Mouse (Mus musculus) liver, embryonic 15.5 days (tissue): ENCODE measurements around the gene Daglb. TPM values are rescaled to one million over a fixed set of nuclear protein-coding genes. Genes with fewer than 3 reads are reported as not detected.
A peak's percentile ranks its signal among the peaks of the same experiment; 100 is the strongest.

Source experiments
- ATAC-seq: fragments of 200-750 bp; cut with Nextera tagmentation; 2 replicates; pipeline ENCODE4 v1.8.0; 2017; ENCODE audit warnings: moderate number of reproducible peaks, mild to moderate bottlenecking, moderate library complexity; ENCODE audit not compliant: insufficient read depth
- H3K27ac ChIP-seq: fragments of 300-500 bp; sonication (generic); replicated peaks from 2 replicates; pipeline ENCODE4 v1.5.1; 2015; ENCODE audit warnings: mild to moderate bottlenecking, inconsistent platforms
- H3K27me3 ChIP-seq: fragments of 300-500 bp; sonication (generic); 2 replicates; pipeline ENCODE4 v1.6.1; 2015; ENCODE audit warnings: mild to moderate bottlenecking, inconsistent platforms
- H3K36me3 ChIP-seq: fragments of 300-500 bp; sonication (generic); replicated peaks from 2 replicates; pipeline ENCODE4 v1.6.1; 2015; ENCODE audit warnings: moderate library complexity, mild to moderate bottlenecking, inconsistent platforms
- H3K4me1 ChIP-seq: fragments of 300-500 bp; sonication (generic); replicated peaks from 2 replicates; pipeline ENCODE4 v1.6.1; 2015; ENCODE audit warnings: inconsistent platforms
- H3K4me2 ChIP-seq: fragments of 300-500 bp; sonication (generic); 2 replicates; pipeline ENCODE4 v1.6.1; 2015; ENCODE audit warnings: moderate library complexity, mild to moderate bottlenecking, inconsistent platforms
- H3K4me3 ChIP-seq: fragments of 300-500 bp; sonication (generic); replicated peaks from 2 replicates; pipeline ENCODE4 v1.5.1; 2015; ENCODE audit warnings: mild to moderate bottlenecking, inconsistent platforms
- H3K9ac ChIP-seq: fragments of 300-500 bp; sonication (generic); 2 replicates; pipeline ENCODE4 v1.6.1; 2015; ENCODE audit warnings: moderate library complexity, mild to moderate bottlenecking, inconsistent platforms
- H3K9me3 ChIP-seq: fragments of 300-500 bp; sonication (generic); replicated peaks from 2 replicates; pipeline ENCODE4 v1.6.1; 2016; ENCODE audit warnings: inconsistent platforms
- WGBS: fragments of 180-500 bp; shearing (Covaris S2); methylation state at CpG from one replicate; pipeline ENCODE4 v1.1.7; 2015; ENCODE audit warnings: mixed read lengths; ENCODE audit not compliant: insufficient replicate concordance; 5-methylcytosine and 5-hydroxymethylcytosine counted together
- polyA plus RNA-seq: library from polyadenylated mRNA; unstranded; fragments of >200 nt; fragmentation: Nextera tagmentation; extraction: Ambion mirVana; gene quantifications from 2 replicates; pipeline ENCODE4 v1.2.1, GENCODE M21; 2015

Gene Daglb
- polyA plus RNA-seq = 8.3 and 9.3 TPM in 2 replicates

DNA sequence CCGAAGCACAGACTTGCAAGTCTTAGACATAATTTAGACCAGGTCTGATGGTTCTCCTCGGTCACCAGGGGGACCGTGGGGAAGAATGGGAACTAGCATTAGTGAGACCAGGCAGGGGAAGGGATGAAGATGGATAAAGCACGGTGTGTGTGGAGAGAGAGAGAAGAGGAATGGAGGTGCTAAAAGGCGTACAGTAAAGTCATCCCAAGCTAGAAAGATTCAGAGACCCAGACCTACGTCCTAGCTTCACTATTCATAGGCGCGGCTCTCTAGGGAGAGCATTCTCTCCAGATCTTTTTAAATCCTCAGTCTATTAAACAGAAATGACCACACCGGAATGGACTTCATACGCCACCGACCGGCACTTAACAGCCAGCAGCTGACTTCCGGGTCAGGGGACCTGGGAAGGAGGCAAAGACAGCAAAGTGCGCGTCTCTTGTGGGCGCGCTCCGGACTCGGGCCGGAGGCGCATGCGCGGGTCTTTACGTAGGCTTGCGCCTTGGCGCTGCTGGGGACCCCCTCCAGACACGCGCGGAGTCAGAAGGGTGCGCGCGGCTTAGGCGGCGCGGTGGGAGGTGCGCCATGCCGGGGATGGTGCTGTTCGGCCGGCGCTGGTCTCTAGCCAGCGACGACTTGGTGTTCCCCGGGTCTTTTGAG, at the start of gene Daglb:
Gene Daglb (plus strand): TSS at position 485 of the 657 bp plus-strand sequence.
- Histone ChIP-seq H3K36me3 (peaks cover 24% of the 10 kb centered on the region), H3K4me2 (peak within 1 kb of the TSS; percentile 96), H3K4me3 (peak within 1 kb of the TSS; percentile 90), H3K9me3 (no peaks in the 10 kb centered on the region), H3K9ac (peak within 1 kb of the TSS; percentile 76), H3K4me1 (peaks cover 38% of the 10 kb centered on the region), H3K27ac (peak within 1 kb of the TSS; percentile 63), H3K27me3 (peaks cover 8% of the 10 kb centered on the region)
- ATAC-seq = peak; percentile 91
- WGBS = 4% methylated on average over 43 of the region's 43 CpGs

DNA sequence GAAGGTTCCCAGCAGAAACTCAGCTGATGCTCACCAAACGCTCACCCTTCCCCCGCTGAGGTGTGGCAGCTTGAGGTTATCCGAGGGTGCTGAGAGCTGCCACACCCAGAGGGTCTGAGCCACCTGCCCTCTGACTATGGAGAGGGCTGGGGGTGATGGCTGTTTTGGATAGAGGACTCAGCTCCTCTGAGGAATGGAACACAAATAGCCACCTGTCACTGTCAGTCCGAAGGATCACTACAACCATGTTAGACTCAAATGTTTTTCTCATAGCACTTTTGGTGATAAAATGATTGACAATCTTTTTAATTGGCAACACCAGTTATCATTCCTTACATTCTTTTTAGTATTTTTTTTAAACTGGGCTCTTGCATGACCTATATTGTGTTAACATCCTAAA, 42.9 kb upstream of the Daglb start:
- Histone ChIP-seq H3K9me3 (no peaks in the 10 kb centered on the region), H3K4me3 (no peak overlapping the region), H3K4me1 (no peaks in the 10 kb centered on the region), H3K9ac (no peak overlapping the region), H3K27me3 (no peaks in the 10 kb centered on the region), H3K27ac (no peak overlapping the region), H3K4me2 (no peak overlapping the region), H3K36me3 (peaks cover 57% of the 10 kb centered on the region)
- no peak for ATAC-seq
- 56% methylated on average over 4 of the region's 4 CpGs for WGBS

DNA sequence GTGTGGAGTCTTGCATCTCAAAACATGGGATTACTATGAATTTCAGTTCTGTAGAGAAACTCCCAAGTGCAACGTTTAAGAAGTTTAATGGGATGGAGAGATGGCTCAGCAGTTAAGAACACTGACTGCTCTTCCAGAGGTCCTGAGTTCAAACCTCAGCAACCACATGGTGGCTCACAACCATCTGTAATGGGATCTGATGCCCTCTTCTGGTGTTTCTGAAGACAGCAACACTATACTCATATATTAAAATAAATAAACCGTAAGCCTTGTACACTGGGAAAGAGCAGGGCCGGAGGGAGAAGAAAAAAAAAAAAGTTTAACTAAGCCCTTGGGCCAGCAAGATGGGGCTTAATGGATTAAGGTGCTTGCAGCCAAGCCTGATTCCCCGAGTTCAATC, 41.4 kb upstream of the Daglb start:
- WGBS = 75% methylated on average over 4 of the region's 4 CpGs

DNA sequence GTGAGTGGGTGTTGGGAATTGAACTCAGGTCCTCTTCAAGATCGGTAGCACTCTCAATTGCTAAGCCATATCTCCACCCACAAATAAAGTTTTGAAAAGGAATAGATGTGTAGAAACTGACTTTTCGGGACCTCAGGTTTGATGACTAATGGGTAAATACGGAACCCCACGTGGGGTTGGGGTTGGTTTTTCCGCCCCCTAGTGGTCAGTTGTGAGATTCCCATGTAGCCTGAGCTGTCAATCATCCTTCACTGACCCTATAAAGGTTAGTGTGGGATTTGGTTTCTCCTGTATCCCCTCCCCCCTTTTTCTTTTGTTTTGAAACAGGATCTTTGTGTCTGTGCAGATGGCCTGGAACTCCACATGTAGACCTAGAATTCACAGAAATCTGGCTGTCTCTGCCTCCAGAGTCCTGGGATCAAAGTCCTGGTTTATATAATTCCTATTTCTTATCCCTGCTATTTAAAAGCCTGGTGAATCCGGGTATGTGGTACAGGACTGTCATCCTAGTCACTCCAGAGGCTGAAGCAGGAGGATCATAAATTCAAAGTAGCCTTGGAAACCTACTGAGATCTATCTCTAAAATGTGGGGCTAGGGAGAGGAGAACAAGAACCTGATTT, 40.4 kb upstream of the Daglb start:
- Histone ChIP-seq H3K4me1 (no peaks in the 10 kb centered on the region), H3K27ac (no peak overlapping the region), H3K4me2 (no peak overlapping the region), H3K9me3 (no peaks in the 10 kb centered on the region), H3K9ac (no peak overlapping the region), H3K27me3 (no peaks in the 10 kb centered on the region), H3K4me3 (no peak overlapping the region), H3K36me3 (peaks cover 33% of the 10 kb centered on the region)
- 16% methylated on average over 6 of the region's 6 CpGs for WGBS
- no peak; the same call in 1 of the 2 replicates for ATAC-seq

More for the DNA sequence above, 41.4 kb upstream of the Daglb start:
- H3K9me3 ChIP-seq = no peaks in the 10 kb centered on the region
- H3K4me3 ChIP-seq = no peak overlapping the region
- H3K4me1 ChIP-seq = no peaks in the 10 kb centered on the region
- H3K27ac ChIP-seq = no peak overlapping the region
- H3K36me3 ChIP-seq = peaks cover 43% of the 10 kb centered on the region
- no peaks in the 10 kb centered on the region for H3K27me3 ChIP-seq
- H3K4me2 ChIP-seq = no peak overlapping the region
- no peak for ATAC-seq
- no peak overlapping the region for H3K9ac ChIP-seq

DNA sequence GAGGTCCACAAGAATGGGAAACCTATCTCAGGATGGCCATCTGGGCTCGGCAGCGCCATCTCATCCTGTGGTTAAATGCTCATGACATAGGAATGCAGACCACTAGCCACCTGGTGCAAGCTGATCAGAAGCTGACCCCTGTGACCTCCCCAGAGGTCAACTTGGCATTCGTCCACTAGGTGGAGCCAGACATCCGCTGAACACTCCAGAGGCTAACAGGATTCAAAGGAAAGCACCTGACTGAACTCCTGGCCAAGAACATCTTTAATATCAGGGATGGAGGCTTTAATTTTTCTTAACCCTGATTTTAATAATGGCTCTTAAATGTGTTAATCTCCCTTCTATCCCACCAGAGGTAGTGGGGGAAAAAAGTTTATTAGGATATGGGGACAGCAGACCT, 30.0 kb upstream of the Daglb start:
- H3K36me3 ChIP-seq = no peaks in the 10 kb centered on the region
- no peak overlapping the region for H3K4me3 ChIP-seq
- no peak for ATAC-seq
- 0% methylated on average over 4 of the region's 4 CpGs for WGBS
- no peak overlapping the region for H3K9ac ChIP-seq
- no peak overlapping the region for H3K4me2 ChIP-seq
- H3K27me3 ChIP-seq = no peaks in the 10 kb centered on the region
- no peaks in the 10 kb centered on the region for H3K4me1 ChIP-seq
- H3K9me3 ChIP-seq = no peaks in the 10 kb centered on the region
- no peak overlapping the region for H3K27ac ChIP-seq

DNA sequence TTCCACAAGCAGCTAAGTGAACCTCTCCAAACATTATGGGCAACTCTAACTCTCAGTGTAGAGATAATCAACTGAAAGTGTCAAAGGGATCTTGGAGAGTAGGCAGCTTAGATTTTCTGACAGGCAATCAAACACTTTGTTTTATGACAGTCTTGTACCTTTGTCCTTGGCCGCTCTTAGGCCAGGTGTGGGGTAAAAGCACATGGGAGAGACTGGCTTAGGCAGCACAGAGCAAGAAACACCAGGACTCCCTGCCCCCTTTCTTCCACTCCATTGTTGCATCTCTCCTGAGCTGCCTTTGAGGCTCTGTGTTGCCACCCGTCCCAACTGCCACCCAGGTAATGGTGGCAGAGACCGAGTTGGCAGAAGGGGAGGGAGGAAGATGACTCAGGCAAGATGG, 23.1 kb upstream of the Daglb start:
- Histone ChIP-seq H3K9me3 (no peaks in the 10 kb centered on the region), H3K4me3 (no peak overlapping the region), H3K4me1 (no peaks in the 10 kb centered on the region), H3K9ac (no peak overlapping the region), H3K36me3 (no peaks in the 10 kb centered on the region), H3K4me2 (no peak overlapping the region), H3K27me3 (no peaks in the 10 kb centered on the region), H3K27ac (no peak overlapping the region)
- WGBS = 55% methylated on average over 3 of the region's 3 CpGs
- ATAC-seq = no peak

DNA sequence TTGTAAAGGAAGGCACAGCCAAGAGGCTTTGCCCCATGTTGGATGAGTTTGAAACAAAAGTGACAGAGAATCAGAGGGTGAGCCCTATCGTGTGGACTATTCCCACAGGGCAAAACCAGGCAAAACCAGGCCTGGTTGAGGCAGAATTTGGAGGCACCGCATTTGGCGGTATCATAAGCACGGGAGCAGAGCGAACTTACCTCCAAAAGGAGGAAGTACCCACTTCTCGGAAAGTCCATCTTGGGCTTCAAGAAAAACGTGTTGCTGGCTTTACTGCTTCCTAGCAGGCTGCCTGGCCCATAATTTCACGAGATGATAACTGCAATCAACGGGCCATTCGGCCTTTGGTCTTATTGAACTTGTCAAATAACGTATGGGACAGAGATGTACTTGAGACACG, 22.6 kb upstream of the Daglb start:
- WGBS = 58% methylated on average over 12 of the region's 12 CpGs
- no peaks in the 10 kb centered on the region for H3K36me3 ChIP-seq
- H3K4me1 ChIP-seq = no peaks in the 10 kb centered on the region
- no peak overlapping the region for H3K4me2 ChIP-seq
- H3K9ac ChIP-seq = no peak overlapping the region
- H3K27me3 ChIP-seq = no peaks in the 10 kb centered on the region
- no peak overlapping the region for H3K4me3 ChIP-seq
- ATAC-seq = no peak
- no peaks in the 10 kb centered on the region for H3K9me3 ChIP-seq
- H3K27ac ChIP-seq = no peak overlapping the region

DNA sequence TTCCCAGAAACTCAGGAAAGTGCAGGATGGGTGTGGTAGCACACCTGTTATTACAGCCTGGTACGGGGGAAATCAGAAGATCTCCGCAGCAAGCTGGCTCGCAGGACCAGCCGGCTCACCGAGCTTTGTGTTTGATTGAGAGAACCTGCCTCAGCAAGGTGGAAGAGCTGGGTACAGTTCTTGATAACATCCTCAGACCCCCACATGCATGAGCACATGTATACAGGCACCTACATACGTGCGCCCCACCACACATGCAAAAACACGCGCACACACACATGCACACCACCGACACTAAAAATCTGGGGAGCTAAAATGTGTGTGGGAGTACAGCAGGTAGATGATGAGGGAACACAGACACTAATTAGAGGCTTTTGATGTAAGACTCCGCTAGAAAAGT, 713 bp upstream of the Daglb start:
- 0 out of 2 replicates have a peak overlapping the region, but pooled peaks have one; percentile 63 for H3K27ac ChIP-seq
- peaks cover 19% of the 10 kb centered on the region for H3K36me3 ChIP-seq
- 83% methylated on average over 11 of the region's 11 CpGs for WGBS
- ATAC-seq = no peak
- H3K4me1 ChIP-seq = peaks cover 38% of the 10 kb centered on the region
- peak overlapping the region; percentile 96 for H3K4me2 ChIP-seq
- H3K27me3 ChIP-seq = peaks cover 8% of the 10 kb centered on the region
- H3K9ac ChIP-seq = peak overlapping the region; percentile 76
- H3K9me3 ChIP-seq = no peaks in the 10 kb centered on the region
- H3K4me3 ChIP-seq = peak overlapping the region; percentile 90

DNA sequence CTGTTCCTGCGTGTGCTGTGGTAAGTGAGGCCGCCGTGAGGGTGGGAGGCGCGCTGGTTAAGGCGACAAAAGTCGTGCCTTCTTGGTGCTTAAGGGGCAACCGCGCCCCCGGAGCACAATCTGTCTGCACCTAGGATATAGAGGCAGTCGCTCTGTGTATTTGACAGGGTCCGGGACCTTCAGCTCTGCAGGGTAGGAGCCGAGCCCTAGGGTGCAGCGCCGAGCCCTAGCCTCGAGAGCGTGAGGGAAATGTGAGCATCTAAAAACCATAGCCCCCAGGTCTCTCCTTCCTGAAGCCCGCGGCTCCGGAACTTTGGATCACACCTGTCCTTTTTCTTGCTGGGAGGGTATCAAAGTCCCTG, 354 bp downstream of the Daglb start:
- H3K27ac ChIP-seq = peak overlapping the region; percentile 63
- H3K9me3 ChIP-seq = no peaks in the 10 kb centered on the region
- peaks cover 38% of the 10 kb centered on the region for H3K4me1 ChIP-seq
- peaks cover 4% of the 10 kb centered on the region for H3K27me3 ChIP-seq
- H3K9ac ChIP-seq = peak overlapping the region; percentile 76
- H3K36me3 ChIP-seq = peaks cover 29% of the 10 kb centered on the region
- under 1% methylated on average over 20 of the region's 20 CpGs for WGBS
- H3K4me2 ChIP-seq = peak overlapping the region; percentile 96
- ATAC-seq = peak; percentile 66
- H3K4me3 ChIP-seq = peak overlapping the region; percentile 90

DNA sequence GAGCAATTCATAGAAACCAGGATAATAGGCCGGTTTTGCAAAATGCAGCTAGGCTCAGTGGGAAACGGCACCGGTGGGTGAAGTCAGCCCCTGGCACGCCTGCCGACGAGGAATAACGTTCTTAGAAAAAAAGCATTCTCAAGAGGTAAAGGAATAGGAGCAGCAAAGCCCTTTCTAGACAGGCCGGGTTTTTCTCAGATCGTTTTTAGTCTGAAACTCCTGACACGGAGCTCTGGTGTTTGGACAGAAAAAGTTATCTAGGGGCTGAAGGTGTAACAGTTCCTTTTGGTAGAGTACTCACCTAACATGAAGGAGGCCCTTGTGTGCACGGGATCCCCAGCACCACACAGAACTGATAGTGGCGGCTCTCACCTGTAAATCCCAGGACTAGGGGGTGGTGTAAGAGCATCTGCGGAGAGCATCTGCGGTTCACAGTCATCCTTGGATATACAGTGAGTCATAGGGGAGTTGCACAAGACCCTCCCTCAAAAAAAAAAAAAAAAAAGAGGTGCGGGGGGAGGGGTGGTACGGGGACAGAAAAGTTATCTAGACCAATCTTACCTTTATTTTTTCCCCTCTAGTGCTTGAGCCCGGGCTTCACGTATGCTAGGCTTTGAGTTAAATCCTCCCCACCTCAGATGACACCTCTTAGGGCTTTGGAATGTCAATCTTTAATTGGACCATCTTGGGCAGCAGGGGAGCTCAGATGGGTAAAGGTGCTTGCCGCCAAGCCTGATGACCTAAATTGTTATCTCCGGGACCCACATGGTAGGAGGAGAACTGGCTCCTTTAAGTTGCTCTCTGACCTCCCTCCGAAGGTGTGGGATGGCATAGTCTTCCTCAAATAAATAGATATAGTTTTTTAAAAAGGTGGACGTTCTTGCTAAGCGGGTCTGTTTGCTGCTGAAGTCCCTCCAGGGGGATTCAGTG, 1.0 kb downstream of the Daglb start:
- H3K36me3 ChIP-seq = peaks cover 33% of the 10 kb centered on the region
- ATAC-seq = peak; percentile 50
- WGBS = 15% methylated on average over 23 of the region's 23 CpGs
- H3K27me3 ChIP-seq = peaks cover 4% of the 10 kb centered on the region; the same call in 1 of the 2 replicates
- H3K4me1 ChIP-seq = peaks cover 39% of the 10 kb centered on the region
- peak overlapping the region; percentile 76 for H3K9ac ChIP-seq
- peak overlapping the region; percentile 63 for H3K27ac ChIP-seq
- peak overlapping the region; percentile 96 for H3K4me2 ChIP-seq
- no peaks in the 10 kb centered on the region for H3K9me3 ChIP-seq
- peak overlapping the region; percentile 90 for H3K4me3 ChIP-seq
